Mouse (Mus musculus) kidney, postnatal 4 days (tissue): ENCODE results near the gene Spink4.

ENCODE experiments used
- DNase-seq, 2 experiments: peaks; one replicate each; pipeline ENCODE4 v3.0.0; 2021; ENCODE audit warnings: mixed read lengths in 2 of 2

The Spink4 gene

DNA sequence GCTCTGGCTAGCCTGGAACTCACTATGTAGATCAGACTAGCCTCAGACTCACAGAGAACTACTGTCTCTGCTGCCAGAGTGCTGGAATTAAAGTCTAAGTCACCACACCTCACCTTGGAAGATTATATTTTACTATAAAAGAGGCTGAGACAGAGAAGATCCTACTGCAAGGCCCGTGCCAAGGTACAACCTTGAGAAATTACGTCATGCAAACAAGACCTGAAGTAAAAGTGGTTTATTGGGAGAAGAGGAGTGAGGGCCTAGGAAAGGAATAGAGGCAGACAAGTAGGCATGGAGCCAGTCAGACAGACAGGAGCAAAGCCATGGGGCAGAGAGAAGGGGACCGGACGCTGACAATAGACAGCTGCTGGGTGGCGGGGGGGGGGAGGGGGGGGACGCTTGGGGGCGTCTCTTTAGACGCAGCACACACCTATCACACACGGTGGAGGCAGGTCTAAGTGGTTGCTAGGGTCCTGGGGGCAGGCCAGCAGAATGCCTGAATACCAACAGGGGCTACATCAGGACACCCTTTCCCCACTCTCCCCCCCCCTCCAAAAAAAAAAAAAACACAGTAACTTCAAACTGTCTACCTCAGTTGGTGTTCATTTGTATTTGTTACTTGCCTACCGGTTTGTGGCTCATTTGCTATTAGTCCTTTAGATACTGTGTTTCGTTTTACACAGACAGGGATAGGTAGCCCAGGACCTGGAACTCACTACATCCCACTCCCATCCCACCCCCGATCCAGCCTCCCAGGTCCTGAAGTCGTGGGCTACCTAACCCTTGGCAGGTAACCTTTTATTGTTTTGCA, 50.1 kb downstream of the Spink4 start:
- peak in 1 of 2 experiments; percentile 23 for DNase-seq

DNA sequence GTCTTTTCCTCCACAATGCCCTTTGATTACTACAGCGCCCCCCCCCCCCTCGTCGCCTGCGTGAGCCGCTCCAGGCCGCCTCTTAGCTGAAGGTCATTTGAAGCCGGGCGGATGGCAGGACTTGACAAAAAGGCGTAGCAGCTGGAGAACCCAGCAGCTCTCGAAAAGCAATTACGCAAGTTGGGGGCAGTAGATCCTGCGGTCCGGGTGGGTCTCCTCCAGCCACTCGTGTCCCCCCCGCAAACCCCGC, 50.7 kb downstream of the Spink4 start:
- no peak for DNase-seq

DNA sequence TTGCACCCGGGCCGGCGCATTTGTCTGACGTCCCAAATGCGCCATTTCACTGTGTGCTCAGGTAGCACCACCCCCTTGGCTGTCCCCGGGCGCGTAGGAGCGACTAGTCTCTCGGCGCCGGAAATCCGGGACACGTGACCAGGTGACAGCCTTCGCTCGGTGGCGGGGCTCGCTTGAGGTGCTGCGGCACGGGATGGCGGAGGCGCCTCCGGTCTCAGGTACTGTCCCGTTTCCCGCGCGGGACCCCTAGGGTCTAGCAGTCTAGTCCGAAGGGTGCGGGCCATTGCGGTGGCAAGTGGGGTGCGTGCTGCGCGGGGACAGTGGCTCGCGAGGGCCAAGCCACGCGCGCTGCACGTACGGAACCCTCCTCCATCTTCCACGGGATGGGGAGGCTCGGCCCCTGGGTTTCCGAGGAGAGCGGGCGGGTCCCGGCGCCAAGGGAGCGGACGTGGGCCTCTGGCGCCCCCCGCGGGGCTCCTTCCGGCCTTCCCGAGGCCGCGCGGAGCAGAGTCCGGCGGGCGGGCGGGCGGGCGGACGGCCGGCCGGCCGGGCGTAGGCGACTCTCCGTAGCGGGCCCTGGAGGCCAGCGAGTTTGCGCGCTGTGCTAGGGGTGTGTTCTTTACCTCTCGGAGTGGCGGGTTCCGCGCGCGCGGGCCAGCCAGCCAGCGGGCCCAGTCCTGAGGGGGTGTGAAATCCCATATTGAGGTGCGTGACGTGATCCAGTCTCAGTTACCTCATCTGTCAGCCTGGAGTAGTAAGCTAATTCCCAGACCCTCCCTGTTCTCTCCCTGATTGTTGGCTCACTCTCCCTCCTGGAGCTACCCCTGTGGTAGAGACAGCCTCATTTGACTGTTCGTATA, 51.2 kb downstream of the Spink4 start, which contains the start of gene Nfx1:
Nfx1 (plus strand) TSS at position 65 of the 860 bp plus-strand sequence.
- DNase-seq, result peak; percentile 96 to 98

GRCm38 (mm10) chr4:40971744-40972143, 51.9 kb downstream of the Spink4 start:
- DNase-seq, result peak; percentile 60 to 74

DNA sequence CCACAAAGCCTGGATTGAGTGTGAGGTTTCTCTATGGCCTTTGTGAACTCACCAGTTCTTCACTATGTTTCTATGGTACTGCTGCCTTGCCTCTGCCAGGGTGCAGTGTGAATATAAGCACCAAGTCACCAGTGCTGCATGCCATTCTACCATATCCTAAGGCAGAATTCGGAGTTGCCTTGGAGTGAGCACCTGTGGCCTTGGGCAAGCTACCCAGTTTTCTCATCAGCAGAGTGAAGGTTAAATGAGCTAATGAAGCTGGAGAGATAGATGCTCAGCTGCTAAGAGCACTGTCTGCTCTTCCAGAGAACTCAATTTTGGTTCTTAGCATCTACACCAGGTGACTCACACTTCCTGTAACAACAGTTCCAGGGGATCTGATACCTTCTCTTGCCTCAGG, 54.2 kb downstream of the Spink4 start:
- no peak for DNase-seq

GRCm38 (mm10) chr4:40975678-40976077, 55.8 kb downstream of the Spink4 start:
- no peak for DNase-seq

GRCm38 (mm10) chr4:40976651-40977050, 56.8 kb downstream of the Spink4 start:
- no peak for DNase-seq

DNA sequence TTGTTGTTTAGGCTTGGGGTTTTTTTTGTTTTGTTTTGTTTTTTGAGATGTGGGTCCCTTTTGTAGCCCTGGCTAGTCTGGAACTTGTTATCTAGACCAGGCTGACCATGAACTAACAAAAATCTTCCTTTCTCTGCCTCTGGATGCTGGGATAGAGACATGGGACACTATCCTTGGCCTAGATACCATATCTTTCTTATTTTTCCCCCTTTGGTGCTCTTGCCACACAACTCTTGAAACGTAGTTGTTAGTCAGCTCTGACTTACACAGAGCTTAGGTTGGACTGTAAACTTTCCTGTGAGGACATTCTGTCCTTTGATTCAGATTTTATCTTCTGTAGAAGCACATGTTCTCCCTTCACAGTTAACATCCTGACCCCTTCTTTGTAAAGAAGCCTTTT, 59.6 kb downstream of the Spink4 start:
- DNase-seq, result no peak
